Mouse (Mus musculus): ENCODE data around the gene Snx29. TPM values are rescaled to one million over a fixed set of nuclear protein-coding genes. Genes with fewer than 3 reads are reported as not detected.

The Snx29 gene
- polyA plus RNA-seq, 1 experiment from 2014 or later: 15.3 TPM

DNA sequence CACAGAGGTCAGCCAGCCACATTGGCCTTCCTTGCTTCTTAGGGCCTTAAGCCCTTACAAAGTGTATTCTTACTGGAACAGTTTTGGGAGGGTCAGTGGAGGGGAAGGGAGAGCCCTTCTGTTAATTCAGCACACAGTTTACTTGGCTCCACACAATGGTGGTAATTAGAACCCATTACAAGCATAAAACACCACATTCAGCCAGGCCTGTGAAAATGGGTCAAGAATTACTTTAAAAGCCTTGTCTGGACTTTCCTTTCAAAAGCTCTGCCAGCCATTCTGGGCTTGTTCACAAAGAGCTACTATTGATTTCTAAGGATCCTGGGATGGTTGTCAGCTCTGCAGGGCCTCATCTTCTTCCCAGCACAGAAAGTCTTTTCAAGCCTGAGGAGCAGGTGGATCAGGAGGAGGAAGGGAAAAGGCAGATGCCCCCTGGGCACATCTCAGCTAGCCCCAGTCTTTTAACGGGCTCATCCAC is 303.3 kb downstream of the Snx29 start:
- H3K36me3 ChIP-seq (ENCODE audit: control insufficient read depth, insufficient read depth, low read length): no peaks in the 10 kb centered on the region
- ATAC-seq: peak; percentile 79
- H3K9me3 ChIP-seq (ENCODE audit: control insufficient read depth, low read length): no peaks in the 10 kb centered on the region
- H3K4me1 ChIP-seq (ENCODE audit: control insufficient read depth, insufficient read depth, low read depth, low read length): peaks cover 5% of the 10 kb centered on the region; the same call in 1 of the 2 replicates
- H3K4me3 ChIP-seq (ENCODE audit: low read length): no peak overlapping the region
- 0 out of 2 replicates have a peak overlapping the region, but pooled peaks have one; percentile 23 for H3K27ac ChIP-seq (ENCODE audit: low read depth, low read length)
- H3K27me3 ChIP-seq (replicated peaks; ENCODE audit: control insufficient read depth, insufficient read depth, low read length): no peaks in the 10 kb centered on the region
- H3K9ac ChIP-seq (ENCODE audit: low read depth, low read length): no peak overlapping the region
- 35% methylated on average over 1 of the region's 1 CpGs for WGBS
- H3K4me2 ChIP-seq (ENCODE audit: low read length): no peak overlapping the region

DNA sequence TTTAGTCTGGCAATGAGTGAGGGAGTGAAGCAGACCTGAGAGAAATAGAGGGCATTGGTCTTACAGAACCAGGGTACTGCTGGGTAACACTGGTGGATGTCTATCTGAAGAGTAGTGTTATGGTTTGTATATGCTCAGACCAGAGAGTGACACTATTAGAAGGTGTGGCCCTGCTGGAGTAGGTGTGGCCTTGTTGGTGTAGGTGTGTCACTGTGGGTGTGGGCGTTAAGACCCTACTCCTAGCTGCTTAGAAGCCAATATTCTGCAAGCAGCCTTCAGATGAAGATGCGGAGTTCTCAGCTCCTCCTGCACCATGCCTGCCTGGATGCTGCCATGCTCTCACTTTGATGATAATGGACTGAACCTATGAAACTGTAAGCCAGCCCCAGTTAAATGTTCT is 303.9 kb downstream of the Snx29 start:
- Histone ChIP-seq H3K9ac (ENCODE audit: low read depth, low read length) (no peak overlapping the region), H3K9me3 (ENCODE audit: control insufficient read depth, low read length) (no peaks in the 10 kb centered on the region), H3K36me3 (ENCODE audit: control insufficient read depth, insufficient read depth, low read length) (no peaks in the 10 kb centered on the region), H3K4me1 (ENCODE audit: control insufficient read depth, insufficient read depth, low read depth, low read length) (peaks cover 5% of the 10 kb centered on the region; the same call in 1 of the 2 replicates), H3K27ac (ENCODE audit: low read depth, low read length) (no peak overlapping the region), H3K4me2 (ENCODE audit: low read length) (no peak overlapping the region), H3K4me3 (ENCODE audit: low read length) (no peak overlapping the region), H3K27me3 (replicated peaks; ENCODE audit: control insufficient read depth, insufficient read depth, low read length) (no peaks in the 10 kb centered on the region)
- WGBS: 87% methylated on average over 2 of the region's 2 CpGs
- ATAC-seq: no peak

DNA sequence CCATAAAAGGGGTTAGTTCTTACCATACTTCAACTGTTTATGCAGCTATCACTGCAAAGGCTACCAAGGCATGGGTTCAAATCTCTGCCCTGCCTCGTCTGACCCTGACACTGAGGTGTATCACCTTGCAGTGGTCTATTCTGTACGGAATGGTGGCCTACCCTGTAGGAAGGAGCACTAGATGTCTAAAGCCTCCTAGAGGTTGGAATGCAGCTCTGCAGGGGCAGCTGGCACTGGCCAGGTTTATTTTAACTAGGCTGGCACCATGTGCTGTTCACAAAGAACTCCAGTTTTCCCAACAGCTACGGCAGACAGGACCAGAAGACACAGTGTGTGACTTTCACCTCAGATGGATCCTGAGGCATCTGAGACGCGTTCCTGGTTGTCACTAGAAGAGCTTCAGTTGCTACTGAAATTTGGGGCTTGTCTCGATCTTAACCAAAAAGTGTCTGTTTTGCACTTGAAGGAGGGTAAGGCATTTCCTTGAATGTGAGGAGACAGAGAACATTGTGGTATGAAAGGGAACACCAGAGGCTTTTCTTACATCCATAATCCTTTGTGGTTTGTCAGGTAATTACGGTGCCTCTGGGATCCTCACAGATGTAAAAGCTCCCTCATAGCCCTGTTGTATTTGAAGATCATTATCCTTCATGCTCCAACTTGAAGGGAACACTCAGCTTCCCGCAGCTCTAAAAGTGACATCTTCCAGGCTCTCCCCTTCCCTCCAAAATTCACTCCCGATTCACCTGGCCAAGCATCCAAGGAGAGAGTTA is 305.3 kb downstream of the Snx29 start:
- ATAC-seq: no peak
- H3K27ac ChIP-seq (ENCODE audit: low read depth, low read length): no peak overlapping the region
- no peak overlapping the region for H3K4me2 ChIP-seq (ENCODE audit: low read length)
- H3K4me1 ChIP-seq (ENCODE audit: control insufficient read depth, insufficient read depth, low read depth, low read length): peaks cover 5% of the 10 kb centered on the region; the same call in 1 of the 2 replicates
- H3K9me3 ChIP-seq (ENCODE audit: control insufficient read depth, low read length): no peaks in the 10 kb centered on the region
- H3K36me3 ChIP-seq (ENCODE audit: control insufficient read depth, insufficient read depth, low read length): no peaks in the 10 kb centered on the region
- H3K4me3 ChIP-seq (ENCODE audit: low read length): no peak overlapping the region
- H3K9ac ChIP-seq (ENCODE audit: low read depth, low read length): no peak overlapping the region
- H3K27me3 ChIP-seq (replicated peaks; ENCODE audit: control insufficient read depth, insufficient read depth, low read length): no peaks in the 10 kb centered on the region
- WGBS: 84% methylated on average over 9 of the region's 9 CpGs

DNA sequence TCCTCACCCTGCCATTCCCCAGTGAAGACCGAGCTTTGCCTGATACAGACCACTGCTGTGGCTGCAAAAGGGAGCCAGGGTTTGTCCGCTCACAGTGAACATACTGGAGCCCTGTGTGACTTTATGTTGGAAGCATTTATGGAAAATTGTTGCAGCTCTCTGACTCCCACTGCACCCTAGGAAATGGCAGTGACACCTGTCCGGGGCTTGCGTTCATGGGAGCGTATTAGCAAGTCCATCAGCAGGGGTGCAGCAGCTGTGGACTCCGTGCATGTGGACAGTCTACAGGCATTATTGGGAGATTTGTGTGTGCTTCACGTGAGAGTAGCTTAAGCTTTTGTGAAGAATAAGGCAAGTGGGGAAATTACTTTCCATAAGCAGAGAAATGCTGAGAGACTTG is 307.0 kb downstream of the Snx29 start:
- 68% methylated on average over 7 of the region's 7 CpGs for WGBS
- Histone ChIP-seq H3K27ac (ENCODE audit: low read depth, low read length) (no peak overlapping the region), H3K27me3 (replicated peaks; ENCODE audit: control insufficient read depth, insufficient read depth, low read length) (no peaks in the 10 kb centered on the region), H3K9me3 (ENCODE audit: control insufficient read depth, low read length) (no peaks in the 10 kb centered on the region), H3K4me2 (ENCODE audit: low read length) (no peak overlapping the region), H3K4me3 (ENCODE audit: low read length) (no peak overlapping the region), H3K36me3 (ENCODE audit: control insufficient read depth, insufficient read depth, low read length) (no peaks in the 10 kb centered on the region), H3K4me1 (ENCODE audit: control insufficient read depth, insufficient read depth, low read depth, low read length) (peaks cover 5% of the 10 kb centered on the region; the same call in 1 of the 2 replicates), H3K9ac (ENCODE audit: low read depth, low read length) (no peak overlapping the region)
- no peak for ATAC-seq

DNA sequence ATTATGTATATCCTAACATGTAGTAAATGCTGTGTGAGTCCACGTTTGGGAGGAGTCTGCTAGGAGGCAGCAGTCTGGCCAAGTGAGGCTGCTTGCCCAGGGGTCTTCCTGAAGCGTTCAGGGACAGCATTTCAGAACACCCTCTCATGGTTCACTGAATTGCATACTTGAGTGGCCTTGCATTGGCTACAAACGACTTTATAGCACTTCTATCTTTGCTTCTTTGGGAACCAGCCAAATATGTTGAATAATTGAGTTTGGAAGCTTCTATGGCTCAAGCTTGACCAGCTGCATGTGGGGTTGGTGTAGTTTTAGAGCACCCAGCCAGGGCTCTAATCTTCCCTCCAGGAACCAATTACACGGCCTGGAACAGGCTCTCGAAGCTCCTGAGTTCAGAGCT is 307.8 kb downstream of the Snx29 start:
- ATAC-seq: no peak
- no peak overlapping the region for H3K27ac ChIP-seq (ENCODE audit: low read depth, low read length)
- no peak overlapping the region for H3K4me2 ChIP-seq (ENCODE audit: low read length)
- H3K36me3 ChIP-seq (ENCODE audit: control insufficient read depth, insufficient read depth, low read length): no peaks in the 10 kb centered on the region
- no peaks in the 10 kb centered on the region for H3K27me3 ChIP-seq (replicated peaks; ENCODE audit: control insufficient read depth, insufficient read depth, low read length)
- no peaks in the 10 kb centered on the region for H3K9me3 ChIP-seq (ENCODE audit: control insufficient read depth, low read length)
- peaks cover 5% of the 10 kb centered on the region; the same call in 1 of the 2 replicates for H3K4me1 ChIP-seq (ENCODE audit: control insufficient read depth, insufficient read depth, low read depth, low read length)
- H3K4me3 ChIP-seq (ENCODE audit: low read length): no peak overlapping the region
- H3K9ac ChIP-seq (ENCODE audit: low read depth, low read length): no peak overlapping the region
- WGBS: 52% methylated on average over 5 of the region's 5 CpGs

DNA sequence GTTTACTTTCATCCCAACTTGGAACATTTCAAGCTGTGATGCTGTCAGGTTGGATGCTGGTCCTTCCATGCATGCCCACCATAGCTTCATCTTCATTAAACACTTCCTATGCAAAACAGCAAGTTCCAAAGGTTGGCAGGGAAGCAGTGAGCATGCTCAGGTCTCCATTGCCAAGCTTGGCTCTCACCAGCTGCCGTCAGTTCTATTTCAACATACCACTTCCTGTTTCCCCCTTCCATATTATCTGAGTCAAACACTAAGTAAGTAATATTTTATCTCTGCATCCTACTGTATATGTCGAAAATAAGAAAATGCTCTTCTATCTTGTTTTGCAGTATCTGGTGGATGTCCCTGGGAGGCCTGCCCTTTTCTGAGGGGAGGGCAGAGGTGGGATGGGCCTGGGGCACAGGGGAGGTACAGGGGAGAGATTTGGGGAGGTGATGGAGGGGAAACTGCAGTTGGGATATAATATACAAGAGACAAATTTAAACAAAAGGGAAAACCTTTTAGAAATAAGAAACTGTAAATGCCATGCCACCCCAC is 309.6 kb downstream of the Snx29 start:
- Histone ChIP-seq H3K4me1 (ENCODE audit: control insufficient read depth, insufficient read depth, low read depth, low read length) (peaks cover 15% of the 10 kb centered on the region), H3K9ac (ENCODE audit: low read depth, low read length) (no peak overlapping the region), H3K4me2 (ENCODE audit: low read length) (no peak overlapping the region), H3K36me3 (ENCODE audit: control insufficient read depth, insufficient read depth, low read length) (no peaks in the 10 kb centered on the region), H3K4me3 (ENCODE audit: low read length) (no peak overlapping the region), H3K27me3 (replicated peaks; ENCODE audit: control insufficient read depth, insufficient read depth, low read length) (no peaks in the 10 kb centered on the region), H3K9me3 (ENCODE audit: control insufficient read depth, low read length) (no peaks in the 10 kb centered on the region), H3K27ac (ENCODE audit: low read depth, low read length) (no peak overlapping the region)
- no peak for ATAC-seq
- 65% methylated on average over 2 of the region's 2 CpGs for WGBS

DNA sequence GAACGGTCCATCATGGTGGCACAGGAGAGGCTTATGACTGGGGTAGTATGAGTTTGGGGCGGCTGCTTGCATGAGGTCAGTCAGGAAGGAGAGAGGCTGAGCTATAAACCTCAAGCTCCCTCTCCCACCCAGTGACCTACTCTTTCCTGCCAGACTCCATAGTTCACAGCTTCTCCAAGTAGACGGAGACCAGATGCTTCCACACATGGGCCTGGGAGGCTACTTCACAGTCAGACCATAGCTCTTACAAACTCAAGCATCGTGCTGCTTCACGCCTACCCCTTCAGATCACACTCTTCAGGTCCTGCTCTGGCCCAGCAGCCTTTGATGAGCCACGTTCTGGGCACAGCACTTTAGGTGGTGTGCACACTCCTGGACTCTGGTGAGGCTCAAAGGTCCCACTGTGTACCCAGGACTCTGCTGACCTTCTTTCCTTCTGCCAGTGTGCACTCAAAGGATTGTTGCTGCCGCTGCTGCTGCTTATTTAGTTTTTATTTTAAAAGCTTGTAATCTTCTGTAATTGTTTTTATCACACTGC is 313.6 kb downstream of the Snx29 start:
- Histone ChIP-seq H3K36me3 (ENCODE audit: control insufficient read depth, insufficient read depth, low read length) (no peaks in the 10 kb centered on the region), H3K9me3 (ENCODE audit: control insufficient read depth, low read length) (no peaks in the 10 kb centered on the region), H3K4me3 (ENCODE audit: low read length) (no peak overlapping the region), H3K27me3 (replicated peaks; ENCODE audit: control insufficient read depth, insufficient read depth, low read length) (no peaks in the 10 kb centered on the region), H3K4me2 (ENCODE audit: low read length) (no peak overlapping the region), H3K27ac (ENCODE audit: low read depth, low read length) (0 out of 2 replicates have a peak overlapping the region, but pooled peaks have one; percentile 29), H3K9ac (ENCODE audit: low read depth, low read length) (no peak overlapping the region; the same call in none of the 2 replicates), H3K4me1 (ENCODE audit: control insufficient read depth, insufficient read depth, low read depth, low read length) (peaks cover 9% of the 10 kb centered on the region)
- WGBS: 69% methylated on average over 7 of the region's 7 CpGs
- no peak for ATAC-seq

DNA sequence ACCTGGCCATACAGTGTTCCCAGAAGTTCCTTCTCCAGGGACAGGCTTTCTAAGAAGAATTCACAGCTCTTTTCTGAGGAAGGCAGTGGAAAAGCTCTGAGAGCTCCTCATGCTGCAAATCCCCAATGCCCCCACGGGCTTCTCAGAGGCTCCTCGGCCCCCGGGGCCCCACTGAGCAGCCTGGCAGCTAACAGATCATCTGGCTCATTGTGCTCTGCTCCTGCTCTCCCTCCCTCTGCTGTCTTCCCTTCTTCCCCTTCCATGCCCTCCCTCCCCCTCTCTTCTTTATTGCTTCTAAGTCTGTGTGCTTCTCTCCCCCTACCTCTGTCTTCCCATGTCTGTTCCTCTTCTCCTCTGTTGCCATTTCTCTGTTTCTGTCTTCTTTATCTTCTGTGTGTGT is 314.2 kb downstream of the Snx29 start:
- Histone ChIP-seq H3K27me3 (replicated peaks; ENCODE audit: control insufficient read depth, insufficient read depth, low read length) (no peaks in the 10 kb centered on the region), H3K9ac (ENCODE audit: low read depth, low read length) (peak overlapping the region; percentile 13; the same call in 1 of the 2 replicates), H3K36me3 (ENCODE audit: control insufficient read depth, insufficient read depth, low read length) (no peaks in the 10 kb centered on the region), H3K4me3 (ENCODE audit: low read length) (no peak overlapping the region), H3K4me1 (ENCODE audit: control insufficient read depth, insufficient read depth, low read depth, low read length) (peaks cover 9% of the 10 kb centered on the region), H3K4me2 (ENCODE audit: low read length) (no peak overlapping the region), H3K27ac (ENCODE audit: low read depth, low read length) (0 out of 2 replicates have a peak overlapping the region, but pooled peaks have one; percentile 29), H3K9me3 (ENCODE audit: control insufficient read depth, low read length) (no peaks in the 10 kb centered on the region)
- peak; percentile 74 for ATAC-seq
- 2% methylated on average over 3 of the region's 3 CpGs for WGBS

DNA sequence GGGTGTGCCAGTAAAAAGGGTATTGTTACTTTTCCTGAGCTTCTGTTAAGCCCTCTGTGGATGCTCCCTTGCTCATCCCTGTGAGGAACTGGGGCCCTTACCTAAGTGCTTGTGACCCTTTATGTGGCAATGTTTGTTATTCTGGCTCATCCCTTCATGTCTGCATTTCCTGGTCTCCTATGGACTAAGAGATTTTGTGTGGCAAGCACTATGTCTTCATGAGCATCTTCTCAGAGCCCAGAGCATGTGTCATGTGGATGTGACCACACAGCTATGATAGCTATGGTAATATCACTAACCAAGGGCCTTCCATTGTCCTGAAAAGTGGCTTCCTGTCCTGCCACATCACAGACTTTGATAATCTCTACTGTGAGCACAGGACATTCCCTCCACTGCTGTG is 315.1 kb downstream of the Snx29 start:
- no peak for ATAC-seq
- H3K27me3 ChIP-seq (replicated peaks; ENCODE audit: control insufficient read depth, insufficient read depth, low read length): no peaks in the 10 kb centered on the region
- H3K27ac ChIP-seq (ENCODE audit: low read depth, low read length): no peak overlapping the region

More for the DNA sequence above, 315.1 kb downstream of the Snx29 start:
- no peak overlapping the region for H3K4me3 ChIP-seq (ENCODE audit: low read length)
- no peak overlapping the region for H3K4me2 ChIP-seq (ENCODE audit: low read length)
- H3K9ac ChIP-seq (ENCODE audit: low read depth, low read length): no peak overlapping the region
- H3K36me3 ChIP-seq (ENCODE audit: control insufficient read depth, insufficient read depth, low read length): no peaks in the 10 kb centered on the region
- no peaks in the 10 kb centered on the region for H3K9me3 ChIP-seq (ENCODE audit: control insufficient read depth, low read length)
- peaks cover 9% of the 10 kb centered on the region for H3K4me1 ChIP-seq (ENCODE audit: control insufficient read depth, insufficient read depth, low read depth, low read length)

All from hindbrain, embryonic 16.5 days (tissue).